Mouse (Mus musculus): ENCODE data around the gene Fbxo46.

GRCm38 (mm10) chr7:19119083-19119482, 576 bp upstream of the Fbxo46 start:
- TF ChIP-seq CTCF (IDR thresholded peaks at IDR 0.05; ENCODE audit: low read depth) (no peak), EP300 (IDR thresholded peaks at IDR 0.05; ENCODE audit: low read depth) (no peak)
